Mouse (Mus musculus) midbrain, embryonic 12.5 days (tissue): ENCODE results near the gene Cox7a1. TPM values are rescaled to one million over a fixed set of nuclear protein-coding genes. Genes with fewer than 3 reads are reported as not detected.

ENCODE experiments used
- ATAC-seq: fragments of 200-750 bp; cut with Nextera tagmentation; 2 replicates; pipeline ENCODE4 v1.8.0; 2017; ENCODE audit warnings: low read depth, moderate TSS enrichment, moderate library complexity; ENCODE audit not compliant: low FRiP score
- H3K27ac ChIP-seq: fragments of 300-500 bp; sonication (generic); replicated peaks from 2 replicates; pipeline ENCODE4 v1.5.1; 2016; ENCODE audit warnings: mild to moderate bottlenecking
- H3K27me3 ChIP-seq: fragments of 300-500 bp; sonication (generic); 2 replicates; pipeline ENCODE4 v1.6.1; 2016; ENCODE audit warnings: mild to moderate bottlenecking
- H3K36me3 ChIP-seq: fragments of 300-500 bp; sonication (generic); 2 replicates; pipeline ENCODE4 v1.6.1; 2016
- H3K4me1 ChIP-seq: fragments of 300-500 bp; sonication (generic); 2 replicates; pipeline ENCODE4 v1.6.1; 2016
- H3K4me2 ChIP-seq: fragments of 300-500 bp; sonication (generic); replicated peaks from 2 replicates; pipeline ENCODE4 v1.6.1; 2016; ENCODE audit warnings: mild to moderate bottlenecking, moderate library complexity
- H3K4me3 ChIP-seq: fragments of 300-500 bp; sonication (generic); 2 replicates; pipeline ENCODE4 v1.5.1; 2016; ENCODE audit warnings: mild to moderate bottlenecking
- H3K9ac ChIP-seq: fragments of 300-500 bp; sonication (generic); replicated peaks from 2 replicates; pipeline ENCODE4 v1.6.1; 2016; ENCODE audit warnings: mild to moderate bottlenecking, moderate library complexity
- H3K9me3 ChIP-seq: fragments of 300-500 bp; sonication (generic); 2 replicates; pipeline ENCODE4 v1.6.1; 2016; ENCODE audit warnings: mild to moderate bottlenecking
- WGBS: fragments of 180-500 bp; shearing (Covaris S2); methylation state at CpG from one replicate; pipeline ENCODE4 v1.1.7; 2016; 5-methylcytosine and 5-hydroxymethylcytosine counted together
- polyA plus RNA-seq: library from polyadenylated mRNA; unstranded; fragments of >200 nt; fragmentation: Nextera tagmentation; extraction: Ambion mirVana; gene quantifications from 2 replicates; pipeline ENCODE4 v1.2.1, GENCODE M21; 2016

The Cox7a1 gene
- 0.74 and 4.1 TPM in 2 replicates for polyA plus RNA-seq

GRCm38 (mm10) chr7:30183879-30184289 is at the start of gene Cox7a1:
Gene Cox7a1, plus strand, starts transcription at chr7:30184144.
- no peak within 1 kb of the TSS for H3K27ac ChIP-seq
- H3K4me2 ChIP-seq, result peak within 1 kb of the TSS; percentile 47
- peaks cover 9% of the 10 kb centered on the region for H3K4me1 ChIP-seq
- peaks cover 31% of the 10 kb centered on the region for H3K36me3 ChIP-seq
- H3K27me3 ChIP-seq, result no peaks in the 10 kb centered on the region
- 0 out of 2 replicates have a peak within 1 kb of the TSS, but pooled peaks have one; percentile 24 for H3K9ac ChIP-seq
- peak within 1 kb of the TSS; percentile 15; the same call in 1 of the 2 replicates for H3K4me3 ChIP-seq
- 2% methylated on average over 11 of the region's 11 CpGs for WGBS
- no peaks in the 10 kb centered on the region for H3K9me3 ChIP-seq
- peak; percentile 75 for ATAC-seq

- no peak for ATAC-seq
- no peaks in the 10 kb centered on the region for H3K27me3 ChIP-seq
- H3K27ac ChIP-seq, result no peak overlapping the region
Measured at GRCm38 (mm10) chr7:30136826-30137225, 47.1 kb upstream of the Cox7a1 start.

GRCm38 (mm10) chr7:30143170-30143554 is 40.8 kb upstream of the Cox7a1 start:
- WGBS, result 19% methylated on average over 8 of the region's 8 CpGs
- peaks cover 22% of the 10 kb centered on the region; the same call in 1 of the 2 replicates for H3K36me3 ChIP-seq
- H3K27me3 ChIP-seq, result no peaks in the 10 kb centered on the region
- peak overlapping the region; percentile 57 for H3K9ac ChIP-seq
- H3K27ac ChIP-seq, result peak overlapping the region; percentile 84; the same call in 1 of the 2 replicates
- H3K9me3 ChIP-seq, result peaks cover 18% of the 10 kb centered on the region
- H3K4me3 ChIP-seq, result peak overlapping the region; percentile 50
- H3K4me1 ChIP-seq, result no peaks in the 10 kb centered on the region; the same call in 1 of the 2 replicates
- peak overlapping the region; percentile 58 for H3K4me2 ChIP-seq
- no peak; the same call in 1 of the 2 replicates for ATAC-seq

More at GRCm38 (mm10) chr7:30136826-30137225, 47.1 kb upstream of the Cox7a1 start:
- no peaks in the 10 kb centered on the region for H3K4me1 ChIP-seq
- peaks cover 6% of the 10 kb centered on the region; the same call in 1 of the 2 replicates for H3K9me3 ChIP-seq
- 92% methylated on average over 10 of the region's 10 CpGs for WGBS
- peaks cover 59% of the 10 kb centered on the region for H3K36me3 ChIP-seq
- H3K9ac ChIP-seq, result no peak overlapping the region
- H3K4me2 ChIP-seq, result no peak overlapping the region
- no peak overlapping the region for H3K4me3 ChIP-seq

GRCm38 (mm10) chr7:30143555-30144209 is 40.3 kb upstream of the Cox7a1 start:
- peak overlapping the region; percentile 57 for H3K9ac ChIP-seq
- WGBS, result 2% methylated on average over 35 of the region's 35 CpGs
- peaks cover 22% of the 10 kb centered on the region for H3K9me3 ChIP-seq
- peak overlapping the region; percentile 84 for H3K27ac ChIP-seq
- H3K4me1 ChIP-seq, result no peaks in the 10 kb centered on the region; the same call in 1 of the 2 replicates
- H3K36me3 ChIP-seq, result peaks cover 19% of the 10 kb centered on the region
- H3K27me3 ChIP-seq, result no peaks in the 10 kb centered on the region
- peak; percentile 97 for ATAC-seq
- H3K4me2 ChIP-seq, result peak overlapping the region; percentile 58
- H3K4me3 ChIP-seq, result peak overlapping the region; percentile 50

GRCm38 (mm10) chr7:30147011-30147410 is 36.9 kb upstream of the Cox7a1 start:
- Histone ChIP-seq H3K27me3 (no peaks in the 10 kb centered on the region), H3K4me2 (no peak overlapping the region), H3K27ac (no peak overlapping the region), H3K36me3 (peaks cover 31% of the 10 kb centered on the region), H3K4me3 (no peak overlapping the region), H3K4me1 (no peaks in the 10 kb centered on the region; the same call in 1 of the 2 replicates), H3K9ac (no peak overlapping the region), H3K9me3 (peaks cover 50% of the 10 kb centered on the region)
- no peak for ATAC-seq
- 93% methylated on average over 5 of the region's 5 CpGs for WGBS

- Histone ChIP-seq H3K9me3 (peaks cover 90% of the 10 kb centered on the region), H3K36me3 (peaks cover 58% of the 10 kb centered on the region), H3K4me3 (no peak overlapping the region), H3K4me1 (no peaks in the 10 kb centered on the region), H3K4me2 (no peak overlapping the region), H3K9ac (no peak overlapping the region), H3K27ac (no peak overlapping the region), H3K27me3 (no peaks in the 10 kb centered on the region)
- 95% methylated on average over 1 of the region's 1 CpGs for WGBS
- no peak for ATAC-seq
Measured at GRCm38 (mm10) chr7:30154040-30154439, 29.9 kb upstream of the Cox7a1 start.

- Histone ChIP-seq H3K9ac (no peak overlapping the region), H3K27me3 (no peaks in the 10 kb centered on the region), H3K27ac (no peak overlapping the region), H3K4me1 (no peaks in the 10 kb centered on the region), H3K4me3 (no peak overlapping the region), H3K4me2 (no peak overlapping the region), H3K36me3 (peaks cover 66% of the 10 kb centered on the region), H3K9me3 (peaks cover 88% of the 10 kb centered on the region)
- no peak for ATAC-seq
- 99% methylated on average over 3 of the region's 3 CpGs for WGBS
Measured at GRCm38 (mm10) chr7:30155507-30155906, 28.4 kb upstream of the Cox7a1 start.

- whole genome bisulfite sequencing, result 99% methylated on average over 5 of the region's 5 CpGs
- peaks cover 95% of the 10 kb centered on the region for H3K36me3 ChIP-seq
- no peak overlapping the region for H3K4me3 ChIP-seq
- no peak overlapping the region for H3K27ac ChIP-seq
- no peak overlapping the region for H3K4me2 ChIP-seq
- no peak overlapping the region for H3K9ac ChIP-seq
- peaks cover 94% of the 10 kb centered on the region for H3K9me3 ChIP-seq
- no peak for ATAC-seq
- H3K27me3 ChIP-seq, result no peaks in the 10 kb centered on the region
- no peaks in the 10 kb centered on the region for H3K4me1 ChIP-seq
Measured at GRCm38 (mm10) chr7:30163113-30163512, 20.8 kb upstream of the Cox7a1 start.

GRCm38 (mm10) chr7:30164745-30165144 is 19.2 kb upstream of the Cox7a1 start:
- Histone ChIP-seq H3K9me3 (peaks cover 79% of the 10 kb centered on the region), H3K27me3 (no peaks in the 10 kb centered on the region), H3K9ac (no peak overlapping the region), H3K4me3 (no peak overlapping the region), H3K27ac (no peak overlapping the region), H3K36me3 (peaks cover 78% of the 10 kb centered on the region), H3K4me2 (no peak overlapping the region), H3K4me1 (no peaks in the 10 kb centered on the region)
- ATAC-seq, result no peak
- 96% methylated on average over 2 of the region's 2 CpGs for WGBS

- peak overlapping the region; percentile 80 for H3K9ac ChIP-seq
- H3K36me3 ChIP-seq, result peaks cover 37% of the 10 kb centered on the region
- H3K27ac ChIP-seq, result peak overlapping the region; percentile 89
- peak overlapping the region; percentile 58 for H3K4me2 ChIP-seq
- H3K4me3 ChIP-seq, result peak overlapping the region; percentile 72
- H3K27me3 ChIP-seq, result no peaks in the 10 kb centered on the region
- H3K9me3 ChIP-seq, result peaks cover 39% of the 10 kb centered on the region
- peaks cover 10% of the 10 kb centered on the region for H3K4me1 ChIP-seq
- no peak; the same call in 1 of the 2 replicates for ATAC-seq
- WGBS, result 4% methylated on average over 21 of the region's 21 CpGs
Measured at GRCm38 (mm10) chr7:30168914-30169582, 14.9 kb upstream of the Cox7a1 start.

- Histone ChIP-seq H3K27me3 (no peaks in the 10 kb centered on the region), H3K4me2 (peak within 1 kb of the TSS; percentile 58), H3K27ac (peak within 1 kb of the TSS; percentile 89), H3K9ac (peak within 1 kb of the TSS; percentile 80), H3K4me3 (peak within 1 kb of the TSS; percentile 72), H3K9me3 (peaks cover 32% of the 10 kb centered on the region), H3K4me1 (peaks cover 10% of the 10 kb centered on the region), H3K36me3 (peaks cover 31% of the 10 kb centered on the region)
- ATAC-seq, result peak; percentile 96
- under 1% methylated on average over 36 of the region's 36 CpGs for WGBS
Measured at GRCm38 (mm10) chr7:30169583-30170282, 14.2 kb upstream of the Cox7a1 start, which contains the start of gene Zfp146. Gene Zfp146, minus strand, starts transcription at chr7:30169750.
